ENCODE assay signal across 10 mouse cellular contexts in the genomic region with DNA sequence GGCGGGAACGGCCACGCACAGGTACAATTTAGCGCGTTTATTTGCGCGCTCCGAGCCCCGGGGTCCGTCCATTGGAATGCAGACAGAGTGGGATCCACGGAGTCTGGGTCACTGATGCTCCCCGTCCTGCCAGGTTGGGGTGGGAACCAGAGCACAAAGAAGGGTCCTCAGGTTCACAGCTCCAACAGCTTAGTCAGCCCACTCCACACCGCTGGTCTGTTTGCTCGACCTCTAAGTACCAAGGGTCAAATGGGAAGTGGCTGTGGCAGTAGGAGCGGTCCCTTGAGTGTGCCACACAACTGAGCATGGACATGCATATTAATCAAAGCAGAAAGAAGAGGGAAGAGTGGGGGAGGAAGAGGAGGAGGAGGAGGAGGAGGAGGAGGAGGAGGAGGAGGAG. TPM values are rescaled to one million over a fixed set of nuclear protein-coding genes. Genes with fewer than 3 reads are reported as not detected.
DNase-seq lines count a peak whose midpoint lies in the region; ATAC-seq lines count a peak whose summit lies in the region.
"Had no signal": no experiment of that assay in that cellular context is flagged by ENCODE, and none has a peak within 500 bp of the region (broad histone marks: within the 10 kb centered on the region; RNA-seq: fewer than 3 reads in every experiment).

No protein-coding gene starts in this region.

- WGBS in embryonic facial prominence, embryonic 12.5 days, result 7% methylated on average over 15 of the region's 15 CpGs
- 14% methylated on average over 15 of the region's 15 CpGs for WGBS in hindbrain, embryonic 12.5 days
- WGBS in midbrain, embryonic 16.5 days, result 17% methylated on average over 15 of the region's 15 CpGs

- no peak overlapping the region for H3K9ac ChIP-seq in embryonic facial prominence, embryonic 12.5 days
- H3K9ac ChIP-seq in hindbrain, embryonic 12.5 days, result no peak overlapping the region
- H3K9ac ChIP-seq in midbrain, embryonic 16.5 days (ENCODE audit: low read depth, low read length), result peak overlapping the region; percentile 67; the same call in 1 of the 2 replicates

- no peak; the same call in 1 of the 2 replicates for ATAC-seq in embryonic facial prominence, embryonic 12.5 days (ENCODE audit: insufficient number of reproducible peaks, insufficient read depth, low FRiP score, low TSS enrichment)
- ATAC-seq in hindbrain, embryonic 12.5 days (ENCODE audit: low FRiP score), result peak; percentile 17; the same call in 1 of the 2 replicates
- ATAC-seq in midbrain, embryonic 16.5 days, result no peak
- ATAC-seq in erythroid progenitor cell, adult 5-6 weeks (replicated peaks; ENCODE audit: low FRiP score, poor library complexity, severe bottlenecking), result no peak
- ATAC-seq: Patski had no signal

- H3K27me3 ChIP-seq in embryonic facial prominence, embryonic 12.5 days, result peaks cover 43% of the 10 kb centered on the region
- peaks cover 42% of the 10 kb centered on the region for H3K27me3 ChIP-seq in hindbrain, embryonic 12.5 days
- no peaks in the 10 kb centered on the region for H3K27me3 ChIP-seq in midbrain, embryonic 16.5 days (ENCODE audit: control insufficient read depth, insufficient read depth, low read depth, low read length)

- no peaks in the 10 kb centered on the region for H3K4me1 ChIP-seq in embryonic facial prominence, embryonic 12.5 days
- no peaks in the 10 kb centered on the region for H3K4me1 ChIP-seq in hindbrain, embryonic 12.5 days
- H3K4me1 ChIP-seq in midbrain, embryonic 16.5 days (ENCODE audit: control insufficient read depth, insufficient read depth, low read length), result 0 out of 2 replicates have a peak, but pooled peaks cover 3% of the 10 kb centered on the region

- peak overlapping the region; percentile 47 for H3K4me3 ChIP-seq in embryonic facial prominence, embryonic 12.5 days
- peak overlapping the region; percentile 51 for H3K4me3 ChIP-seq in hindbrain, embryonic 12.5 days
- peak overlapping the region; percentile 57 for H3K4me3 ChIP-seq in midbrain, embryonic 16.5 days (ENCODE audit: low read depth, low read length)

- no peaks in the 10 kb centered on the region for H3K9me3 ChIP-seq in embryonic facial prominence, embryonic 12.5 days
- H3K9me3 ChIP-seq in hindbrain, embryonic 12.5 days (replicated peaks), result no peaks in the 10 kb centered on the region
- H3K9me3 ChIP-seq in midbrain, embryonic 16.5 days (replicated peaks; ENCODE audit: control insufficient read depth, low read length, poor library complexity, severe bottlenecking), result no peaks in the 10 kb centered on the region

- peak overlapping the region; percentile 91 for H3K4me2 ChIP-seq in embryonic facial prominence, embryonic 12.5 days (replicated peaks)
- H3K4me2 ChIP-seq in hindbrain, embryonic 12.5 days (replicated peaks), result peak overlapping the region; percentile 85
- H3K4me2 ChIP-seq in midbrain, embryonic 16.5 days (ENCODE audit: low read length), result peak overlapping the region; percentile 70

- peak; percentile 3 for DNase-seq in layer of hippocampus, adult 9-11 months
- no peak for DNase-seq in layer of hippocampus, adult 8-10 months (ENCODE audit: low spot score in 2 of 2)
- DNase-seq in testis, postnatal 10 days (ENCODE audit: low spot score), result no peak
- DNase-seq in urinary bladder, postnatal 4 days (ENCODE audit: low spot score in 2 of 2), result no peak
- DNase-seq: thymus, adult 2 months had no signal

- no peak overlapping the region for H3K27ac ChIP-seq in embryonic facial prominence, embryonic 12.5 days
- no peak overlapping the region for H3K27ac ChIP-seq in hindbrain, embryonic 12.5 days
- H3K27ac ChIP-seq in midbrain, embryonic 16.5 days (ENCODE audit: low read length), result no peak overlapping the region

- no peaks in the 10 kb centered on the region for H3K36me3 ChIP-seq in embryonic facial prominence, embryonic 12.5 days
- H3K36me3 ChIP-seq in hindbrain, embryonic 12.5 days, result no peaks in the 10 kb centered on the region
- H3K36me3 ChIP-seq in midbrain, embryonic 16.5 days (ENCODE audit: control insufficient read depth, insufficient read depth, low read length), result no peaks in the 10 kb centered on the region

RNA-seq across cellular contexts. Expression of a gene that starts 0.4 kb away (rescaled TPM):
- not detected for total RNA-seq in layer of hippocampus, adult 8-10 months (2022)
- not detected in 2 replicates for polyA plus RNA-seq in embryonic facial prominence, embryonic 12.5 days (2016; fragmentation: Nextera tagmentation; extraction: Ambion mirVana)
- not detected in 2 replicates for polyA plus RNA-seq in hindbrain, embryonic 12.5 days (2016; fragmentation: Nextera tagmentation; extraction: Ambion mirVana)
- not detected in 2 replicates for polyA plus RNA-seq in midbrain, embryonic 16.5 days (2015; fragmentation: Nextera tagmentation; extraction: Ambion mirVana)
- not detected in 2 replicates for total RNA-seq in erythroid progenitor cell, adult 5-6 weeks (2015; ENCODE audit: low replicate concordance)
- total RNA-seq in erythroid progenitor cell, adult 5-6 weeks (2017; ENCODE audit: low replicate concordance), result not detected in 2 replicates
- polyA plus RNA-seq: Patski; thymus, adult 2 months had no signal

RNA-seq across cellular contexts. Expression of a gene that starts 1.3 kb away (rescaled TPM):
- 10 to 100 TPM in 2 of 4 experiments, 1 to 10 TPM in 2; 6.8 to 12.0 (median 9.6) TPM for total RNA-seq in layer of hippocampus, adult 8-10 months (2022)
- 2.3 TPM in 2 replicates for polyA plus RNA-seq in embryonic facial prominence, embryonic 12.5 days (2016; fragmentation: Nextera tagmentation; extraction: Ambion mirVana)
- polyA plus RNA-seq in hindbrain, embryonic 12.5 days (2016; fragmentation: Nextera tagmentation; extraction: Ambion mirVana), result 4.1 and 4.5 TPM in 2 replicates
- polyA plus RNA-seq in midbrain, embryonic 16.5 days (2015; fragmentation: Nextera tagmentation; extraction: Ambion mirVana), result 10.4 and 10.9 TPM in 2 replicates
- 1.1 and 2.9 TPM in 2 replicates for total RNA-seq in erythroid progenitor cell, adult 5-6 weeks (2015; ENCODE audit: low replicate concordance)
- total RNA-seq in erythroid progenitor cell, adult 5-6 weeks (2017; ENCODE audit: low replicate concordance), result 0.76 TPM in 1 of 2 replicates, not detected in the other
- polyA plus RNA-seq: Patski; thymus, adult 2 months had no signal
